Mouse (Mus musculus) right cerebral cortex, adult 18-20 months (tissue): ENCODE measurements at regions not wholly inside any gene's neighbourhood (a gene's known extent, or its start where the extent isn't known, plus 50 kb on each side); places are given as distances from the start of the nearest gene placed in this dataset.

Experiments
- DNase-seq: peaks from one replicate; pipeline ENCODE4 v3.0.0; 2022; ENCODE audit warnings: mixed read lengths

DNA sequence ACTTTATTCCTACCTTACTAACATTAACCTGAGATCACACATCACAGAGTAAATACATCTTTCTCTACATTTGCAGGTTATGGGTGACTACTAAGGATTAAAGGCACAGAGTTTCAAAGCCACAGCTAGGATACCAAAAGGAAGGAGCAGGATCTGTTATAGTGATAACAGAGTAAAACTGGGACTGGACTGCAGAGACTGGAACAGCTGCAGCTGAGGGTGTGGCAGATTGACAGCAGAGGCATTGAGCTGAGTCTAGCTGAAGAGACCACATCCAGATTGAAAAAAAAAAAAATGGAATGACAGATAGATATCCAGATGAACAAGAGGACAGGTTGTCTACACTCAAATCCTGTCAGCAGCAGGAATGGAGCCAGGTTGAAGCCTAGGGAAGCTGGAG is 301.1 kb downstream of the Irs2 start:
- DNase-seq: no peak

DNA sequence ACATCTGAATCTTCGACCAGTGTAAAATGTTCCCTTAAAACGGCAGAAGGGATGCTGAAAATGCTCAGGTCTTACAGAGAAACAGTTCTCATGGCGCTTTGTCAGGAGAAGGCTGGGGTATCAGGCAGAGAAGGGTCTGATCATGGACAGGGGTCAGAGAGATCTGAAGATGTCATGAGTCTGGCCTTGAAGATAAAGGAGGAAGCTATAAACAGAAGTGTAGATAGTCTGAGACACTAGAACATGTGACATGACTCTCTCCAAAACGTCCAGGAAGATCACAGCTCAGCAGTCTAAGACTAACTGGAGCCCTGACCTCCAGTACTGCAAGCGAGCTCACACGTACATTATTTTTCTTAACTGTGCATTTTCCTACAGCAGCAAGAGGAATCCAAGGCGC is 302.3 kb downstream of the Irs2 start:
- no peak for DNase-seq

DNA sequence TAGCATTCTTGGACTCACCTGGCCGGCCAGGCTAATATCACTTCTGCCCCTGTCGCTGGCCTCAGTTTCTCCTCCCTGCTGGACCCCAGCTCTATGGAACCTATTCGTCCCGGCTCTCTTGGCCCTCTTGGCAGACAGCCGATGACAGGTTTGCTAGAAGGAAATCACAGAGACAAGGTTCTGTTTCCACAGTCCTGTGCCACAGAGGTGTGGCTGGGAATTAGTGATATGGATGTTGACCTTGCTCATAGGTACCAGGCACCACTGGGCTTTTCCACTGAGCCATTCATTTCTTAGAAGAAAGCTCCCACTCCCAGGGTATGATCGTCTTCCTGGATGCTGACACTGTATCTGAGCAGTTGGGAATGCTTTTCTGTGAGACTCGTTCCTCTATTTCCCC is 305.5 kb downstream of the Irs2 start:
- DNase-seq: no peak

DNA sequence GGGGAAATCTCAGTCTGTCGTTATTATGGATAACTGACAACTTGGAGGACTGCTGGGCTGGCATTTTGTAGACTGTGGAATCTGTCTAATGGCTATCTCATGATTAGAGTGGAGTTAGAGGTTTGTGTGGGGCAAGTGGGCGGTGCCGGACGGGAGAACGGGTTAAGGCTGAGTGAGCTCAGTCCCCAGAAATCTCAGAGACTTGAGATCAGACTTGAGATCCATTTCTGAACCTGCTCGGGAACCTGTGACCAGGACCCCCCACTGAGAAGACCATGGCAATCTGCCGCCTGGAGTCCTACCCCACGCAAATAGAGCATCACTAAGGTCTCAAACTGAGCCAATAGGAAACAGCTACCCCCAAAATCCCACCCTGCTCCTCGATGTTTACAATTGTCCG is 306.0 kb downstream of the Irs2 start:
- DNase-seq: no peak

DNA sequence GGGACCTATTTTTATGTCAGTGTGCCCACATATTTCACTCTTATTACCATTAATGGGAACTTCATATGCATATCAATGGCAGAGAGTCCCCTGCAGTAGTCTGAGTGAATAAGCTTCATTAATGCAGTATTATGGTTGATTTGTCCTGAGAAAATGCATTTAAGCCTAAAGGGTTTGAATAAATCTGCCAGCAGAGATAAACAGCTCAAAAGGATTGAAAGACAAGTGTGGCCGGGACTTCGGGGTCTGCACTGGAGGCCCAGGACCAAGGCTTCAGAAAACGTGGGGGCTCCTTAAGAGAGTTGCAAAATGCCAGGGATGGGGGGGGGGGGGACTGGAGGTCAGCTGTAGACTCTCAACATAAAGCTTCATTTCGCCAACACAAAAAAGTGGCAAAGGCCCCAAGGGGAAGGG is 306.6 kb downstream of the Irs2 start:
- DNase-seq: no peak

DNA sequence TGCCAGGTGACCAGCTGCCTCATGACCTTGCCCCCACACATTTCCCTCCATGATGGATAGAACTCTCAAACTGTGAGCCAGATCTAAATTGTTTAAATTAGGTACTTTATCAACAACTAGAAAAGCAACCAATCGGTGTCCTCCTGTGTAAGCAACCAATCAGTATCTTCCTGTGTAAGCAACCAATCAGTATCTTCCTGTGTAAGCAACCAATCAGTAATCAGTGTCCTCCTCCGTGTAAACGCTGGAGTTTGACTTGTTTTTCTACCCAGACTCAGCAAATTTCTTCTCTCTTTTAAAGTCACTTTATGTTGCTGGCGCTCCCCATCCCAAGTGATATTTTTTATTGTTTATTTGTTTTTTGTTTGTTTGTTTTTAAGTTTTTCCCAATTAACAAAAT is 307.0 kb downstream of the Irs2 start:
- DNase-seq: no peak

DNA sequence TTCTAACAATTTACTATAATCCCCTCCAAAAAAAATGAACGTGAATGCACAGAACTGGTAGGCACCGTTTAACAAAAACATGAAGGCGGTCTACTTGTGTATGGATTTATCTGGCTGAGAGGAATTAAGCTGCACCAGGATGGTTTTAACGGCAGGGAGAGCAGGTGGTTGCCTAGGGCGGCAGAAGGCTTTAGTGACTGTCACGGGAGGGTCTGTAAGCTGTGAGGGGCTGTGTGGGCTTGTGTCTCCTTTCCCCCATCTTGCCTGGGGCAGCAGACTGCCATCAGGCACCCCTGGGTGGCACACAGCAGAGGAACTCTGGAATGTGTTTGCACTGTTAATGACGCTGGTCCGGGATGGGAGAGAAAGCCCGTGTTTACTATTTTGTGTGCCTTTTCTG is 308.6 kb downstream of the Irs2 start:
- no peak for DNase-seq

DNA sequence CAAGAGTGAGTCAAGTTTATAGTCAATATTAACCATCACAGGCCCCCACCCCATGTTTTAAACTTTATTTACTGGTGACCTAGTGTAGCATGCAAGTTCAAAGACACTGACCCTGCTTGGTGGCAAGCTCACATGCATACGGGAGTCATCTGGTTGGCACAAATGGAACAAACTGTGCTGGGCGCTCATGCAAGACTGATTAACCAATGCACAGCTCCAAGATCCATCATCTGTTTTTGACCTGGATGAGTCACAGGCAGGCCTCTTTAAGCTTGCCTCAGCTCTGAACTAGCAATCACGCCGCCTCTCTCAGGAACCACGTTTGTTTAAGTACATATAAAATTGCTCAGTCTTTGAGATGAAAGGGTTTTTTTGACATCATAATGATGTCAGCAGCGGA is 313.1 kb downstream of the Irs2 start:
- no peak for DNase-seq

DNA sequence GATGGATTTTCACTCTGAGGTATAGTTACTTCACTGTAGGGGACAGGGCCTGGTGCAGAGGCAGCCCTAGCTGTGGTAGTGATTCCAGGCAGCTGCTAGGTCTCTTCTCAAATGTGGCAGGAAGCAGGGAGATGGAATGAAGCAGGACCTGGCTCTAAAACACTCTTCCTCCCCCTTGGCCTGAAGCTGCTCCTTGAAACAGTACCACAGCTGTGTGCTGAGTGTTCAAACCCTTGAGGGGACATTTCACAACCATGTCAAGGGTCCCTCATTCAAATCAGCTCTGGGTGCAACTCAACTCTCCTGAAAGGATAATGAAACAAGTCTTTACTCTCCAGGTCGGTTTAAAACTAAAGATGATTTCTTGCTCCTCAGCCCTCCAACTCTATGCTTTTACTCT is 317.6 kb downstream of the Irs2 start:
- no peak for DNase-seq

DNA sequence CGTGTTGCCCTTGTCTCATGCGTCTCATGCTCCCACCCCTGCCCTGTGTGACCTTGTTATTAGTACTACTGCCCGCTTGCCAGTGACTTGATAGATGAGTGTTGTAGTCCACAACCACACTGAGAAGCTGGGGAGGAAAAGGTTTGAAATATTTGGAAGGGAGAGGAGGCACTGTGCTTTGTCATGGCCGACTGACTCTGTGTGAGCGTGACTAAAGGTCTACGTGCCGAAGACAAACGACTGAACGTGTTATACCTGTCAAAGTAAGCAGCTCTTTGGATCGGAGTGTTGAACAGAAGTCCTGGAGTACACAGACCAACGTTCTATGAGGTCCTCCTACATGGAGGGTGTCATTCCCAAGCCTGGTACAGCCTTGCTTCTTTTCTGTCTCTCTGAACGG is 318.4 kb downstream of the Irs2 start:
- DNase-seq: no peak

DNA sequence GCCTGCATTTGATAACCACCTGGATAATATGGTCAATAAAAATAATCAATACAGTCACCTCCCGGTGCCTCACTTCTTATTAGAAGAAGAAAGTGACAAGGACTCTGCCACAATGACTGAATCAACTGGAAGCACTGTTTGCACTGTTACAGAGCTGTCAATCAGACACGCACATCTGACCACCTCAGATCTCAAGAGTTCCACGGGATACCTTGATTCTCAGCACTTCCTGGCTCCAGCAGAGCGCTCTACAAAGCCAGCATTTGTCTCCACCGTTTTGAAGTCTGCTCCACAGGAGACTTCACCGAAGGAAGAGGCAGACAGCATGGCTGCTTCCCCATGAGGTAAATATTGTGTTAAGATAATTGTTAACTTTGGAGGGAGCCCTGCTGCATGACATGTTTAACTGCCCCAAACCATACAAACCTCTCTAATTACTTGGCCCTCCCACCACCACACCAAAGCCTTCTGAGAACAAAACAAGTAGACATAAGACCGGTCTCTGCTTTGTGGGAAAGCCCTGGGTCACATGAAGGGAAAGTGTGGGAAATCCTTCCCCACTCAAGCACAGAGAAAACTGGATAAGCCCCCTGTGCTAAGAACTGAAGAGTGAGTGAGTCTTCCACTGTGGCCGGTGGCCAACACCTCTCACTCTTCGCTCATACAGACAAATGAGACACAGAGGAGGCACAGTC is 320.2 kb downstream of the Irs2 start:
- no peak for DNase-seq
